ENCODE assay signal across 15 mouse cellular contexts in genomic region chr9:62611452-62611851, GRCm38 (mm10).
DNase-seq lines count a peak whose midpoint lies in the region; ATAC-seq and TF ChIP-seq lines count a peak whose summit lies in the region.
"Had no signal": no experiment of that assay in that cellular context is flagged by ENCODE, and none has a peak within 500 bp of the region (broad histone marks: within the 10 kb centered on the region; RNA-seq: fewer than 3 reads in every experiment).

No protein-coding gene starts in this region.

- H3K9me3 ChIP-seq in heart, embryonic 10.5 days = 0 out of 2 replicates have a peak, but pooled peaks cover 5% of the 10 kb centered on the region
- H3K9me3 ChIP-seq in embryonic facial prominence, embryonic 14.5 days (ENCODE audit: control insufficient read depth, low read length) = peaks cover 15% of the 10 kb centered on the region; the same call in 1 of the 2 replicates
- no peaks in the 10 kb centered on the region for H3K9me3 ChIP-seq in limb, embryonic 10.5 days (replicated peaks)
- no peaks in the 10 kb centered on the region for H3K9me3 ChIP-seq in liver, embryonic 12.5 days (replicated peaks)

- no peak for TF ChIP-seq POLR2A in heart, adult 2 months (IDR thresholded peaks at IDR 0.05; ENCODE audit: insufficient read depth, low read depth, low read length)

- 33% methylated on average over 2 of the region's 2 CpGs for WGBS in heart, adult 2 months
- 41% methylated on average over 2 of the region's 2 CpGs for WGBS in heart, embryonic 10.5 days
- 18% methylated on average over 2 of the region's 2 CpGs for WGBS in embryonic facial prominence, embryonic 14.5 days
- WGBS in limb, embryonic 10.5 days = 61% methylated on average over 2 of the region's 2 CpGs
- WGBS in liver, embryonic 12.5 days (ENCODE audit: insufficient replicate concordance) = 50% methylated on average over 2 of the region's 2 CpGs

- no peaks in the 10 kb centered on the region for H3K36me3 ChIP-seq in heart, adult 2 months (ENCODE audit: control insufficient read depth, insufficient read depth, low read length)
- no peaks in the 10 kb centered on the region for H3K36me3 ChIP-seq in heart, embryonic 10.5 days
- H3K36me3 ChIP-seq in embryonic facial prominence, embryonic 14.5 days (ENCODE audit: control insufficient read depth, insufficient read depth, low read length) = no peaks in the 10 kb centered on the region
- H3K36me3 ChIP-seq in limb, embryonic 10.5 days = no peaks in the 10 kb centered on the region
- no peaks in the 10 kb centered on the region for H3K36me3 ChIP-seq in liver, embryonic 12.5 days
- H3K36me3 ChIP-seq: kidney, embryonic 15.5 days had no signal

- TF ChIP-seq CTCF in heart, adult 2 months (IDR thresholded peaks at IDR 0.05) = no peak

- no peak overlapping the region for H3K4me3 ChIP-seq in heart, adult 2 months
- H3K4me3 ChIP-seq in heart, embryonic 10.5 days = no peak overlapping the region
- no peak overlapping the region for H3K4me3 ChIP-seq in embryonic facial prominence, embryonic 14.5 days (ENCODE audit: low read depth, low read length)
- no peak overlapping the region for H3K4me3 ChIP-seq in limb, embryonic 10.5 days
- no peak overlapping the region for H3K4me3 ChIP-seq in liver, embryonic 12.5 days
- H3K4me3 ChIP-seq: kidney, embryonic 15.5 days; megakaryocyte, embryonic 14.5 days had no signal

- ATAC-seq in embryonic facial prominence, embryonic 14.5 days (ENCODE audit: low read depth) = peak; percentile 60; the same call in 1 of the 2 replicates
- ATAC-seq in liver, embryonic 12.5 days = no peak
- ATAC-seq: inflammation-experienced regulatory T-cells, adult 6 months had no signal

- H3K4me2 ChIP-seq in embryonic facial prominence, embryonic 14.5 days (ENCODE audit: low read depth, low read length) = no peak overlapping the region
- H3K4me2 ChIP-seq in liver, embryonic 12.5 days = no peak overlapping the region
- H3K4me2 ChIP-seq: kidney, embryonic 15.5 days had no signal

- peak; percentile 37 to 60 for DNase-seq in heart, adult 2 months
- no peak for DNase-seq in heart, embryonic 10.5 days (ENCODE audit: low spot score)
- peak; percentile 73 for DNase-seq in MN1 (ENCODE audit: low spot score)
- peak; percentile 88 for DNase-seq in embryonic facial prominence, embryonic 14.5 days (ENCODE audit: low spot score)
- no peak for DNase-seq in limb, embryonic 10.5 days (ENCODE audit: low spot score)
- no peak for DNase-seq in left cerebral cortex, adult 8-10 months (ENCODE audit: low spot score in 2 of 2)
- DNase-seq in cerebellum, adult 9-11 months = no peak
- DNase-seq: adrenal gland, postnatal 36 days; cerebellum, postnatal 25 days; liver; thymus, adult 18-20 months had no signal

- no peak for TF ChIP-seq EP300 in heart, adult 2 months (IDR thresholded peaks at IDR 0.05; ENCODE audit: insufficient read depth, low read depth, low read length)

- intact Hi-C loops in heart, adult 2 months (cut with DNase I) = no loop called here

- H3K9ac ChIP-seq in heart, adult 2 months (ENCODE audit: low read depth, low read length) = no peak overlapping the region
- H3K9ac ChIP-seq in embryonic facial prominence, embryonic 14.5 days (ENCODE audit: low read depth, low read length) = no peak overlapping the region
- H3K9ac ChIP-seq in liver, embryonic 12.5 days = no peak overlapping the region
- H3K9ac ChIP-seq: kidney, embryonic 15.5 days had no signal

- no peak overlapping the region for H3K27ac ChIP-seq in heart, adult 2 months
- H3K27ac ChIP-seq in heart, embryonic 10.5 days = no peak overlapping the region
- no peak overlapping the region; the same call in 1 of the 2 replicates for H3K27ac ChIP-seq in embryonic facial prominence, embryonic 14.5 days (replicated peaks; ENCODE audit: low read depth, low read length)
- H3K27ac ChIP-seq in limb, embryonic 10.5 days = peak overlapping the region; percentile 36; the same call in 1 of the 2 replicates
- no peak overlapping the region for H3K27ac ChIP-seq in liver, embryonic 12.5 days
- H3K27ac ChIP-seq: kidney, embryonic 15.5 days had no signal

- no peaks in the 10 kb centered on the region for H3K79me2 ChIP-seq in heart, adult 2 months (replicated peaks; ENCODE audit: control insufficient read depth, insufficient read depth, low read length)

- no peaks in the 10 kb centered on the region for H3K4me1 ChIP-seq in heart, adult 2 months (ENCODE audit: control insufficient read depth, insufficient read depth, low read length)
- H3K4me1 ChIP-seq in heart, embryonic 10.5 days = peaks cover 9% of the 10 kb centered on the region; the same call in 1 of the 2 replicates
- H3K4me1 ChIP-seq in embryonic facial prominence, embryonic 14.5 days (ENCODE audit: control insufficient read depth, insufficient read depth, low read length) = peaks cover 10% of the 10 kb centered on the region; the same call in 1 of the 2 replicates
- H3K4me1 ChIP-seq in limb, embryonic 10.5 days = peaks cover 36% of the 10 kb centered on the region
- H3K4me1 ChIP-seq in liver, embryonic 12.5 days = no peaks in the 10 kb centered on the region
- H3K4me1 ChIP-seq: megakaryocyte, embryonic 14.5 days had no signal

- no peaks in the 10 kb centered on the region for H3K27me3 ChIP-seq in heart, adult 2 months (ENCODE audit: control insufficient read depth, insufficient read depth, low read length)
- H3K27me3 ChIP-seq in heart, embryonic 10.5 days (ENCODE audit: insufficient read depth, poor library complexity, severe bottlenecking) = no peaks in the 10 kb centered on the region
- no peaks in the 10 kb centered on the region for H3K27me3 ChIP-seq in embryonic facial prominence, embryonic 14.5 days (replicated peaks; ENCODE audit: control insufficient read depth, insufficient read depth, low read length)
- no peaks in the 10 kb centered on the region for H3K27me3 ChIP-seq in limb, embryonic 10.5 days (ENCODE audit: low read depth, poor library complexity, severe bottlenecking)
- no peaks in the 10 kb centered on the region for H3K27me3 ChIP-seq in liver, embryonic 12.5 days (replicated peaks)
- H3K27me3 ChIP-seq: kidney, embryonic 15.5 days had no signal

Comparison
In these comparisons a context has a peak if more than half of its experiments do, and no peak if none do; other contexts are left out.
1. DNase-seq: peak in heart, adult 2 months (2 of 2), MN1 (single experiment) and embryonic facial prominence, embryonic 14.5 days (single experiment); none in heart, embryonic 10.5 days (single experiment), limb, embryonic 10.5 days (single experiment), left cerebral cortex, adult 8-10 months (0 of 2) and cerebellum, adult 9-11 months (single experiment).